Mouse (Mus musculus): ENCODE results near the gene Pde6d.

Pde6d gene

DNA sequence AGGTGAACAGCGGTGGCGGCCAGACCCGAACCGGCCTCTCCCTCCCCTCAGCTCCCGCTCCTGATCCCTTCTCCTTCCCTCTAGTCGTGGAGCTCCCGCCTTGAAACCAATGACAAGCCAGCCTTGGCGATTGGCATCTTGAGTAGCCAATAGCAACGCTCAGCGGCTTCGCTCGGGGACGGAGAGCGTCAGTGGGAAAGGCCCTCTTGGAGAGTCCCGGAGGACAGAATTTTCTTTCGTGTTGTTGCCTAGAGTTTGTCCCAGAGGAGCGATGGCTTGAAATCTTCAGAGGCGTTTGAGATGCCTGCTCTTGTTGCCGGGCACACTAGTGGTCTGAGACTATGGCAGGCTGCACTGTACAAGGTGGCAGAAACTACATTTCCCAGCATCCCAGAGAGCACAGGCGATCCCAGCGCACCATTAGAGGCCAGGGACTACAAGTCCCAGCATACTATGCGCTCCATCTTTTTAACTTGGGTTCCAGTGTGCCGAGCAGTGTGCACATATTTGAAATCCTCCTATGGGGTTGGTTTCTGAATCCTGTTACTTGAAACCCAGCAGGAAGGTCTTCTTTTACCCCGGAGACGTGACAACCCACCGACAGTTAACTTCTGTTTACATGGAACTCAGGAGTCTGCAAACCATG, at the start of gene Pde6d, which contains the start of gene Cops7b:
TSS of gene Pde6d (minus strand) at position 179 of the 646 bp plus-strand sequence.
TSS of gene Cops7b (plus strand) at position 454 of the 646 bp plus-strand sequence.
- peak; percentile 97 for DNase-seq (ENCODE audit: low spot score)

GRCm38 (mm10) chr1:86630527-86630926, 48.1 kb upstream of the Pde6d start:
- DNase-seq (ENCODE audit: low spot score), result no peak

- DNase-seq (ENCODE audit: low spot score), result peak; percentile 84
Measured at GRCm38 (mm10) chr1:86629936-86630335, 47.5 kb upstream of the Pde6d start.

DNA sequence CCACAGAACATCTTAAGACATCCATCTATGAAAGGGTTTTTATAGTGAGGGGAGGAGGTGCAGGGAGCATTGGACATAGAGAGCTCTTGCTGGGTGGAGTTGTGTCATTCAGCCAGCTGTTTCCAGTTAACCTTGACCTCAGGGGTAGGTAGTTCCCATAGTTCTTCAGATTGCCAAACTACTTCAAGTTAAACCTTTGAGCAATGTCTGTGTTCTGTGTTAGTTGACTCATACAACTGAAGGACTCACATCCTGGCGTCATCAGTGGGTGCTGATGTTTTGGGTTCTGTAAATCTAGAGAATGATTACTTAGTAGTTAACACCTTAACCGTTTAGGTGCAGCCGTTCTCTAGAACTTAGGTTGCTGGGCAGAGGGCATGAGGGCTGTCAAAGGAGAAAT, 45.8 kb upstream of the Pde6d start:
- no peak for DNase-seq (ENCODE audit: low spot score)

DNA sequence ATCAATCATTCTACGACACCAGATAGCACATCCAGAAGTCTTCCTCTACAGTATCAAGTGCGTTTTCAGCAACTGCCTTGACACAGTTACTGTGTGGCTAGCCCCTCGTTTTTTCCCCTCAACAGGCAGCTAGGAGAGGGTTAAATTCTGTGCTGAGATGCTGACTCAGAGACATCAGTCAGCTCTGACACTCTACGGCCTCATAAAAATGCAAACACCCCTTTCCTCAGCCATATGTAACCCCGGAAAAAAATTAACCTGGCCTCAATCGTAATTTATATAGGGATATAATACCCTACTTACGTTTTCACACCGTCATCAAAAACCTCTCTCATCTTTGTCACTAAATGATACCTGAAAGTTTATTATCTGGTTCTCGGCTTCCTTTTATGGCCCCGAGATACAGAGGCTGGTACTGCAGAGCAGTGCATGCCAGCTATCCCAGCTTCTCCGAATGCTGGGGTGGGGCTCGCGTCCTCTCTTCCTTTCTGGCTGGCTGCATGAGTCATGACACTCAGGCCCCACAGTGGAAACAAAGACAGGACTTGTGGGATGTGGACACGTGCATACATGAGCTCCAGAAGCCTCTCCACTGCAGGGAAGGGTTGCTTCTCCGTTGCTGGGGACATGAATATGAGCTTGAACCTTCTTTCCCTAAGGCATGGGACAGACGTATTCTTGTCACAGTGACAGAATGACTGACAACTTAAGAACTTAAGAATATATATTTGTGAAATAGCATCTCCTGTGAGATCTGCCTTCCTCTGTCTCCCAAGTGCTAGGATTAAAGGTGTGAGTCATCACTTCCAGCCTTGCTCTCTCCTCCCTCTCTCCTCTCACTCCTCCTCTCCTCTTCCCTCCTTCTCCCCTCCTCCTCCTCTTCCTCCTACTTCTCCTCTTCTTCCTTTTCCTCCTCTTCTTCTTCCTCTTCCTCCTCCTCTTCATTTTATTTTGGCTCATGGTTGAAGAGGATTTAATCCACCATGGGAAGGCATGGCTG, 40.9 kb upstream of the Pde6d start:
- no peak for DNase-seq (ENCODE audit: low spot score)

GRCm38 (mm10) chr1:86622296-86622695, 39.9 kb upstream of the Pde6d start:
- no peak for DNase-seq (ENCODE audit: low spot score)

- peak; percentile 87 for DNase-seq (ENCODE audit: low spot score)
Measured at GRCm38 (mm10) chr1:86618454-86619125, 36.2 kb upstream of the Pde6d start.

DNA sequence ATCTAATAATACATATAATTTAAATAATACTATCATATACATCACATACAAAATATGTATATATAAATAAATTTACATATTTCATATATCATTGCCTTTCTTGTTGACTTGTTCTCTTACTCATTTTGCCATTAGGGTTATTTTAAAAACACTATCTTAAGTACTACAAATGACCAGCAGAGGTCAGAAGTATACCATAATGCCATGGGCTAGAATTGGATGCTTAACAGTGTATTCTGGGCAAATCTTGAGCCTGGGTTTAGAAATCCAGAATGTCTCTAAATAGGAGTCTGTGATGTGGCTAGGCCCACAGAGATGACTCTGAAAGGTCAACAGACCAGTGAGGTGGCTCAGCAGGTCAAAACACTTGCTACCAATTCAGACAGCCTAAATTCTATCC, 31.8 kb upstream of the Pde6d start:
- peak; percentile 57 for DNase-seq (ENCODE audit: low spot score)

- DNase-seq (ENCODE audit: low spot score), result no peak
Measured at GRCm38 (mm10) chr1:86612081-86612480, 29.7 kb upstream of the Pde6d start.

DNA sequence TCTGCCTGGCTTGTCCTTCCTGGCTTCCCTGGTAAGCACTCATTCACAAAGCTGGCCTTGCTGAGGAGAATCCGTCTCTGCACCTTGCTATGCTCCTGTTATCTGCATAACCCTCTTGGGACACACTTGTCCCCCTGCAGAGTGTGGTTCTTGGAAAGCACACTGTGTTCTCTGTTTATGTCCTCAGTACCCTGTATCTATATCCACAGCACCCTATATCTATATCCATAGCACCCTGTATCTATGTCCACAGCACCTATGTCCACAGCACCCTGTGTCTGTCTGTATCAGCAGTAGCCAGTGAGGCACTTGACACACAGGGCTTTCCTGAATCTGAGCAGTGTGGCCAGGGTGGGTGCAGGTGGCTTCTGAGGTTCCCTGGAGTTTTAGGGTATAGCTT, 28.5 kb upstream of the Pde6d start:
- no peak for DNase-seq (ENCODE audit: low spot score)

DNA sequence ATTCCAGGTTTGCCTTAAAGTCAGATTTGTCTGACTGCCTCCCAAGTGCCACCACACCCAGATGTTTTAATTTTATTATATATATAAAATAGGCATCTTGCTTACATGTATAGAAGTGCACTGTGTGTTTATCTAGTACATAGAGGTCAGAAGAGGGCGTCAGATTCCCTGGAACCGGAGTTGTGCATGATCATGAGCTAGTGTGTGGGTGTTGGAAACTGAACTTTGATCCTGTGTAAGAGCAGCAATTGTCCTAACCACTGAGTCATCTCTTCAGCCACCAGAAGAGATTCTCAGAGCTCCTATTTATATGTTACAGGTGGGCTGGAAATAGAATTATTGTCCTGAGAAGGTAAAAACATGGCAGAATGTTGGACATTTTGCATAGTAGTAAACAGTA, 17.7 kb upstream of the Pde6d start:
- DNase-seq (ENCODE audit: low spot score), result no peak

DNA sequence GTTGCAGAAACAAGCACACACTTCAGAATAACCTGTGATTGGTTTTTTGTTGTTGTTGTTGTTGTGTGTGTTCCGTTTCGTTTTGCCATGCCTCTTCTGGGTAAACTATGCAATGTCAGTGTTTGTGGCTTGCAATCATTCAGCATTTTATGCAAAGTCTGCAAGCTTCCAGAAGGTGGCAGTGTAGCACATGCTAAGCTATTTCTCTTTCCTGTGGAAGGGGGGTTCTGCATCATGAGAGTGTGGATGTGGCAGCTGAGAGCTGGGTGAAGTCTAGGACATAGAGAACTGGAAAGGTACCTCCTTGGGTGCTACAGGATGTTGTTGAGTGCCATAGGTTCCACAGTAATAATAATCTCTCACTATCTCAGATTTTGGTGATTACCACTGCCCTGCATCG, 16.1 kb upstream of the Pde6d start:
- peak; percentile 42 for DNase-seq (ENCODE audit: low spot score)

DNA sequence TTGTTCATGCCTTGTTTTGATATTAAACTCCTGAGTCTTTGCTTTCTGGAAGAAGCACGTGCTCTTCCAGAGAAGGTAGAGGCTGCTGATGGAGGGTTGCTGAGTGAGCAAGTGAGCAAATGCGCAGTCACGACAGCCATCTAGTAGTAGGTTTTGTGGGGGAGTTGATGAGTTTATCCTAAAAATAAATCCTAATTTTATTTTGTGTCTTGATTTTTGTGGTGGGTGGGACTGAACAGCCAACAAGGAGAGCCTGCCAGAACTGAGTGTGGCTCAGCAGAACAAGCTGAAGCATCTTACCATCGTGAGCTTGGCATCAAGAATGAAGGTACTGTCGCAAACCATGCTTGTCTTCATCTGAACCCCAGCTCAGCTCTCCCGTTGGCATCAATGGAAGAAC, 14.1 kb upstream of the Pde6d start:
- DNase-seq (ENCODE audit: low spot score), result no peak

GRCm38 (mm10) chr1:86595315-86595714, 12.9 kb upstream of the Pde6d start:
- peak; percentile 27 for DNase-seq (ENCODE audit: low spot score)

DNA sequence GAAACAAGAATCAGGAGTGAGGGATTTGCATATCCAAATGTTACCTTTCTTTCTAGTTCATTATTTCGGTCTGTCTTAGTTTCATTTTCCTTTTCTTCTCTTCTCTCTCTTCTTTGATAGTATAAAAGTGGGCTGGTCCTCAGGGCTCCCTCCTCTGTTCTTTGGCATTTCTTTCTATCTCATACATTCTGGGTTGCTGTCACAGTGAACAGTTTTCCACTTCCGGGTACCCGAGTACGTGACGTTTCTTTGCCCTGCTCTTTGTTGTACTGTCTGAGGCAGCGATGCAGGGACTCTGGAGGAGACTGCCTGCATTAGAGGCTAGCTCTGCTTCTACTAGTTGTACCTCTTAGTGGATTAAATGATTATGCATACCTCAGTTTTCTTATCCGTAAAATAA, 12.1 kb upstream of the Pde6d start:
- DNase-seq (ENCODE audit: low spot score), result no peak

DNA sequence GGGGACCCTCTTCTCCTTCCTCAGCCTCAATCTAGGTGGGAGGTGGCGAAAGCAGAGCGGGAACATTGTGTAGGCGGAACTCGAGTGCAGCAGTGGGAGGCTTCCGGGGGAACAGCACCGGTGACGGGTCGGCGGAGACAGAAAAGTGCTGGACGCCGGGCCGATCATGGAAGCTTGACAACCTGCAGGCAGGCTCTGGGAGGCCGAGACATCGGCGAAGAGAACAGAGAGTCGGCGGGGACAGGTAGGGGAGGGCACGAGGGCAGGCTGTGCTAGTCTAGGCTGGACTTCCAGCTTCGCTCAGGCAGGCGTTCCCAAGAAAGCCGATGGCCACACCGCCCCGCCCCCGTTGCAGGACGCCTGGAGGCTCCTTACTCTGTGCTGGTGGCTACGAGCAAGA, 4.6 kb upstream of the Pde6d start:
- peak; percentile 81 for DNase-seq (ENCODE audit: low spot score)

GRCm38 (mm10) chr1:86583709-86584108, 1.3 kb upstream of the Pde6d start:
- DNase-seq (ENCODE audit: low spot score), result no peak

DNA sequence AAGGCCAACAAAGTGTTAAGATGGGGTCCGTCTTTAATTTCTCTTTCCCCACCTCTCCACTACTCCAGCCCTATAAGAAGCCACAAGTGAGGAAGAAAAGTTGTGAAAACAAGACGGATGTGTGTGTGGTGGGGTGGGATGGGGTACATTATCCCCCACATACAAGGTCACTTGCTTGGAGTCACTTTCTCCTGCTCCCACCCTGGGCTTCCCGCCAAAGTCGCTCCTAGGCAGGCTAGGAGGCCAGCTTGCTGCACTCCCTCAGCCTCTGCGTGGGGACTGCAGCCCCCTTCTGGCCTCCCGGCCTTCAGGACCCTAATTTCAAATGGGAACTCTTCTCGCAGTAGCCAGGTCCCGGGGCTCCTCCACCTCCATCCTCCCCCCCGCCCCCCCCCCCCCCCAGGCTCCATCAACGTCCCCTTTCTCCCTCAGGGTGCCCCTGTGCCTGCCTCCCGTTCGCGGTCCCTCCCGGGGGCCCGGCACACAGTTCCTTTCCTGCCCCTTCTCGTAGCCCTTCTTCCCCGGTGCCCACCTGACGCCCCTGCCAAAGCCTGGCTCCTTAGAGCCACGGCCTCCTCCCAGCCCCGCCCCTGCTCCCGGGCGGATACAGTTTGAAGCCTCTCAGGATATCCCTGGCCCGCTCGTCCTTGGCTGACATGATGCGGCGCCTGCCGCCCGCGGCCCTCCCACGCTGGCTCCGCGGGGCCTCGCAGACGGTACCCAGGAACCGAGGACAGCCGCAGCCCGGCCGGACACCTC, 558 bp downstream of the Pde6d start:
- DNase-seq (ENCODE audit: low spot score), result no peak

DNA sequence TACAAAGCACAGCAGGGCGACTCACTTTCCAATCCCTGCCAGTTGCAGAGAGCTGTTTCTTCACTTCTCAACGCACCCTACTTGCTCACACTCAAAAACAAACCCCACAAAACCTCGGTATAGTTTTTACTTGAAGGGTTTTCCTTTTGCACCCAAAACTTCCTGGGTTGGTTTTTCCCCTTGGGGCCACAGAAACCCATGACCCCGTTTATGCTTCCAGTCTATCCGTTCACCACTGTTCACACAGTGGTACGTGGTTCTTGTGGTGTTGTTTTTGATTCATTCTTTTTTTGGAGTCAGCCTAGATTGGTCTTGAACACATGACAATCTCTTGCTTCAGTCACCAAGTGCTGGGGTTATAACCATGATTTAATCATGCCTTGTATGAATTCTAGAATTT, 2.0 kb downstream of the Pde6d start:
- DNase-seq (ENCODE audit: low spot score), result no peak

GRCm38 (mm10) chr1:86571941-86572340, 10.5 kb downstream of the Pde6d start:
- no peak for DNase-seq (ENCODE audit: low spot score)

GRCm38 (mm10) chr1:86571381-86571780, 11.0 kb downstream of the Pde6d start:
- DNase-seq (ENCODE audit: low spot score), result no peak

Measured in adipocyte (in vitro differentiated cells).